Mouse (Mus musculus) heart, adult 2 months (tissue): Measurements from ENCODE around the gene Dcxr. TPM values are rescaled to one million over a fixed set of nuclear protein-coding genes. Genes with fewer than 3 reads are reported as not detected.

Experiments
- DNase-seq, 2 experiments: peaks; one replicate each; pipeline ENCODE4 v3.0.0; 2021
- H3K27ac ChIP-seq: fragments of 200-600 bp; 2 replicates; pipeline ENCODE4 v1.8.1; 2022
- H3K27me3 ChIP-seq: fragments of 200-500 bp; 2 replicates; pipeline ENCODE4 v1.6.1; 2012; ENCODE audit warnings: mild to moderate bottlenecking, low read length, inconsistent platforms, mixed read lengths; ENCODE audit not compliant: control insufficient read depth, insufficient read depth
- H3K36me3 ChIP-seq: fragments of 200-500 bp; 2 replicates; pipeline ENCODE4 v1.6.1; 2012; ENCODE audit warnings: low read length, inconsistent platforms; ENCODE audit not compliant: control insufficient read depth, insufficient read depth
- H3K4me1 ChIP-seq: fragments of 200-500 bp; 2 replicates; pipeline ENCODE4 v1.6.1; 2011; ENCODE audit warnings: low read length; ENCODE audit not compliant: control insufficient read depth, insufficient read depth
- H3K4me3 ChIP-seq: fragments of 200-600 bp; 2 replicates; pipeline ENCODE4 v1.8.1; 2022
- H3K79me2 ChIP-seq: fragments of 200-500 bp; replicated peaks from 2 replicates; pipeline ENCODE4 v1.6.1; 2012; ENCODE audit warnings: mild to moderate bottlenecking, inconsistent platforms, low read length, moderate library complexity, mixed read lengths; ENCODE audit not compliant: control insufficient read depth, insufficient read depth
- H3K9ac ChIP-seq: fragments of 200-500 bp; 2 replicates; pipeline ENCODE4 v1.6.1; 2012; ENCODE audit warnings: low read depth, mild to moderate bottlenecking, control low read depth, inconsistent platforms, low read length, mixed read lengths
- CTCF ChIP-seq: fragments of 200-600 bp; IDR thresholded peaks from 2 replicates; pipeline ENCODE4 v1.8.1; 2022; ENCODE audit warnings: antibody characterized with exemption, mild to moderate bottlenecking, moderate library complexity
- EP300 ChIP-seq: fragments of 200-500 bp; IDR thresholded peaks from 2 replicates; pipeline ENCODE4 v1.6.1; 2011; ENCODE audit warnings: low read depth, low read length, control low read depth; ENCODE audit not compliant: insufficient read depth
- POLR2A ChIP-seq: fragments of 200-500 bp; IDR thresholded peaks from 2 replicates; pipeline ENCODE4 v1.6.1; 2011; ENCODE audit warnings: mild to moderate bottlenecking, low read depth, low read length, control low read depth; ENCODE audit not compliant: insufficient read depth
- WGBS: fragments of 180-500 bp; shearing (Covaris S2); methylation state at CpG from one replicate; pipeline ENCODE4 v1.1.7; 2018; 5-methylcytosine and 5-hydroxymethylcytosine counted together
- intact Hi-C: fragments of 180-260 bp; cut with DNase I; formaldehyde crosslinking; loops from one replicate; pipeline ENCODE4 v1.15.1; 2025
- polyA plus RNA-seq: library from polyadenylated mRNA; depleted of rRNA; stranded (reverse); fragments of >200 nt; gene quantifications from 2 replicates; pipeline ENCODE4 v1.2.3, GENCODE M21; 2012
- total RNA-seq, 2 experiments: library from RNA; stranded (reverse); gene quantifications; 2 replicates each; pipeline ENCODE4 v1.2.3; 2021

Gene Dcxr
- total and polyA plus RNA-seq, 3 experiments: 12.1 to 35.5 (median 12.9) TPM

DNA sequence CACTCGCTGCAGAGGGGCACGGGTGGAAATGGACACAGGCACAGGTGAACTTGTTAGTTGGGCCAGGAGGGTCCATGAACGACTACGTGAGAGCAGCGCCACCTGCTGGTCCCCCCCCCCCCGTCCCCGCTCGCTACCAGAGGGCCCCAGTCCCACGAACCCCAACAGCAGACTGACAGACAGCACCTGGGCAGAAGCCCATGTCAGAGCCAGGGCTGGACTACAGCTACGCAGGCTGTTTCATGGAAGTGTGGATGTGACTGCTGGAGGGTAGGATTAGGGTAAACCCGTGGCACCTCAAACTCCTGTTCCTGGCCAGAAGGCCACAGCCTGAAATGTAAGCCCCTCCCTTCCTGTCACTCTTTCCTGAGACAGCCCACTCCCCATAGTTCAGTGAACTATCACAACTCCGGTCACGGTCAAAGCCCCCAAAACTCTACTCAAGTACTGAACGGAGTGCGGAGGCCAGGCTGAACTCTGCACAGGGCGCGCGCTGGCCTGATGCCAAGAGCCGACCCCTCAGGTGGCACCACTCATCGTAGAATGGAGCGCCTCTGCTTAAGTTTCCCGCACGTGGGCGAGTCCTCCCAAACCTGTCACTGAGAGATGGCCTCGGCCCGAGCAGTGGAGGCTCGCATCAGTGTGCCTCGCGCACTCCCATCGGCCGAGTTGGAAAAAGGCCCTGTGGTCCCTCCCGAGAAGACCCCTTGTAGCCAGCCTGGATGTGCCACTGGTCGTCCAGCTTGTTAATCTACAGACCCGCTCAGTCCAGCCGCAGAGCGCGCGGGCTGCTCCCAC is 14.1 kb downstream of the Dcxr start:
- peak; percentile 58 to 76 for DNase-seq
- Histone ChIP-seq H3K4me3 (peak overlapping the region; percentile 65), H3K9ac (peak overlapping the region; percentile 58), H3K4me1 (peaks cover 5% of the 10 kb centered on the region; the same call in 1 of the 2 replicates), H3K79me2 (no peaks in the 10 kb centered on the region), H3K27me3 (no peaks in the 10 kb centered on the region), H3K36me3 (no peaks in the 10 kb centered on the region), H3K27ac (peak overlapping the region; percentile 76)
- 1% methylated on average over 38 of the region's 38 CpGs for WGBS
- intact Hi-C loops: loop anchor here (1.0 to 5.0 kb wide), 5 partner anchors 54 to 224 kb away; partner anchors contain the start of genes Arhgdia and Sirt7
- TF ChIP-seq POLR2A (no peak), EP300 (no peak), CTCF (peak; percentile 79)

DNA sequence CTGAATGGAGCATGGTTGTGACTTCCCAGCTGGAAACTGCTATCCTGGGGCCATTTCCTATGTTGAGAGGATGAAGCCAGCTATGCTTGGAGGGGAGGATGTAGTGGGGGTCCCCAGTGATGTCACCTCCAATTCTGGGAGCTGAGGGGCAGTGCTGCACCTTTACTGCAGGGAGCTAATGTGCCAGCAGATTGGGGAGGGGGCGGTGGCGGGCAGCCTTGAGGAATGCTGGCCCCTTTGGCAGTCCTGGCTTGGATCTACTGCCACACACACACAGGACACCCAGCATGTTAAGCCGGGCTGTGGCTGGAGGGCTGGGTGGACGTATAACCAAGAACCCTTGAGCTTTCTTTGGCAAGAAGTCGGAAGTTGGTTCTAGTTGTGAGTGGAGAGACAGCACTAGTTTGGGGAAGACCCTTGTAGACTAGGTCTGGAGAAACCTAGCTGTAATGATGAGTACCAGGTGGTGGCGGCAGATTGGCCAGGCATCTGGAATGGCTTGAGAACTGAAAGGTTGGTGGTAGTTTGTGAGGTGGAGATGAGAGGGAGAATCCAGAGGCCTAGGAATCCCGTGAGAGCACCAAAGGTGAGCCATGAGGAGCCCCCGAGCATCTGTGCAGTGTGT is 15.0 kb downstream of the Dcxr start:
- H3K36me3 ChIP-seq: no peaks in the 10 kb centered on the region
- H3K9ac ChIP-seq: no peak overlapping the region
- no peak overlapping the region for H3K4me3 ChIP-seq

GRCm38 (mm10) chr11:120710672-120711071 is 16.4 kb downstream of the Dcxr start:
- Histone ChIP-seq H3K4me3 (no peak overlapping the region), H3K36me3 (no peaks in the 10 kb centered on the region), H3K4me1 (peaks cover 5% of the 10 kb centered on the region; the same call in 1 of the 2 replicates), H3K27me3 (no peaks in the 10 kb centered on the region), H3K79me2 (no peaks in the 10 kb centered on the region), H3K27ac (no peak overlapping the region), H3K9ac (no peak overlapping the region)
- TF ChIP-seq CTCF (no peak), EP300 (no peak), POLR2A (no peak)
- 90% methylated on average over 5 of the region's 5 CpGs for WGBS
- DNase-seq: no peak
- intact Hi-C loops: loop anchor here (5.0 kb wide), 1 partner anchor 128 kb away; the partner anchor contains the start of gene Arhgdia

More for the DNA sequence above, 15.0 kb downstream of the Dcxr start:
- 69% methylated on average over 8 of the region's 8 CpGs for WGBS
- Histone ChIP-seq H3K27ac (no peak overlapping the region), H3K79me2 (no peaks in the 10 kb centered on the region), H3K27me3 (no peaks in the 10 kb centered on the region), H3K4me1 (peaks cover 5% of the 10 kb centered on the region; the same call in 1 of the 2 replicates)
- no peak for DNase-seq
- intact Hi-C loops: loop anchor here (1.0 to 5.0 kb wide), 5 partner anchors 53 to 223 kb away; partner anchors contain the start of genes Arhgdia and Sirt7
- TF ChIP-seq POLR2A (no peak), CTCF (no peak), EP300 (no peak)

GRCm38 (mm10) chr11:120709551-120709950 is 17.5 kb downstream of the Dcxr start:
- WGBS: 88% methylated on average over 2 of the region's 2 CpGs
- intact Hi-C loops: no loop called here
- no peak overlapping the region for H3K27ac ChIP-seq

DNA sequence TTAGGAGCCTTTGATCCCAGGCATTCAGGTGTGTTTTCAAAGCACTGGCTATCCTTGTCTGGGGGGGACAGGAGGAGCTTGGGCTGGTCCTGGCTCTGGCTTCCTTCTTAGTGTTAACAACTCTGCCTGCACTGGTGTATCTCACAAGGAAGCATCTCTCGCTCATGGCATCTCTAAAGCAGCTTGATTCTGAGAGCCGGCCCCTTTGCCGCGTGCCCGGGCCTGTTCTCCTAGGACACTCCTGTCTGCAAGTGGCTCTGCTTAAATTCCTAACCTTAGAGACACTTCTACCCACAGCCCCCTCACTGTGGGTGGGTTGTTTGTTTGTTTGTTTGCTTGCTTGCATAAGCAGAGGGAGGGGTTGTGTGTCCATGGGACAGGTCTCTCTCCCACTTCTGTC is 19.1 kb downstream of the Dcxr start:
- no peak for DNase-seq
- Histone ChIP-seq H3K9ac (no peak overlapping the region), H3K27me3 (no peaks in the 10 kb centered on the region), H3K4me3 (no peak overlapping the region), H3K4me1 (peaks cover 3% of the 10 kb centered on the region; the same call in 1 of the 2 replicates), H3K36me3 (no peaks in the 10 kb centered on the region), H3K27ac (no peak overlapping the region), H3K79me2 (no peaks in the 10 kb centered on the region)
- 68% methylated on average over 5 of the region's 5 CpGs for WGBS
- TF ChIP-seq POLR2A (no peak), CTCF (no peak), EP300 (no peak)
- intact Hi-C loops: no loop called here

More at GRCm38 (mm10) chr11:120709551-120709950, 17.5 kb downstream of the Dcxr start:
- no peaks in the 10 kb centered on the region for H3K36me3 ChIP-seq
- peaks cover 3% of the 10 kb centered on the region; the same call in 1 of the 2 replicates for H3K4me1 ChIP-seq
- TF ChIP-seq CTCF (no peak), EP300 (no peak), POLR2A (no peak)
- H3K9ac ChIP-seq: no peak overlapping the region
- no peaks in the 10 kb centered on the region for H3K27me3 ChIP-seq
- DNase-seq: no peak
- H3K79me2 ChIP-seq: no peaks in the 10 kb centered on the region
- H3K4me3 ChIP-seq: no peak overlapping the region
